ENCODE assay signal across 11 mouse cellular contexts in genomic region chr15:80709593-80709992, GRCm38 (mm10). TPM values are rescaled to one million over a fixed set of nuclear protein-coding genes. Genes with fewer than 3 reads are reported as not detected.
DNase-seq lines count a peak whose midpoint lies in the region; ATAC-seq and TF ChIP-seq lines count a peak whose summit lies in the region.
"Had no signal": no experiment of that assay in that cellular context is flagged by ENCODE, and none has a peak within 500 bp of the region (broad histone marks: within the 10 kb centered on the region; RNA-seq: fewer than 3 reads in every experiment).

No protein-coding gene starts in this region.

- H3K27me3 ChIP-seq in forebrain, embryonic 11.5 days (ENCODE audit: control insufficient read depth, insufficient read depth, low read length), result peaks cover 2% of the 10 kb centered on the region; the same call in 1 of the 2 replicates
- H3K27me3 ChIP-seq in forebrain, embryonic 12.5 days, result no peaks in the 10 kb centered on the region; the same call in 1 of the 2 replicates
- no peaks in the 10 kb centered on the region for H3K27me3 ChIP-seq in MEL (ENCODE audit: control insufficient read depth in 1 of 2, insufficient read depth in 2 of 2, low read length in 2 of 2)
- no peaks in the 10 kb centered on the region for H3K27me3 ChIP-seq in hindbrain, embryonic 16.5 days (replicated peaks; ENCODE audit: control insufficient read depth, insufficient read depth, low read length)
- H3K27me3 ChIP-seq: CH12.LX; embryonic facial prominence, embryonic 13.5 days; neural tube, embryonic 12.5 days had no signal

- H3K4me3 ChIP-seq in forebrain, embryonic 11.5 days (ENCODE audit: low read depth, low read length), result no peak overlapping the region
- no peak overlapping the region for H3K4me3 ChIP-seq in forebrain, embryonic 12.5 days (replicated peaks)
- H3K4me3 ChIP-seq in MEL (ENCODE audit: control insufficient read depth in 1 of 2, insufficient read depth in 1 of 2, low read depth in 2 of 2, low read length in 2 of 2), result no peak overlapping the region
- H3K4me3 ChIP-seq in hindbrain, embryonic 16.5 days (ENCODE audit: low read length), result no peak overlapping the region
- H3K4me3 ChIP-seq in lung, adult 2 months (replicated peaks; ENCODE audit: extremely low read depth, low read depth, low read length), result no peak overlapping the region
- H3K4me3 ChIP-seq: neural tube, embryonic 12.5 days had no signal

- no peak for TF ChIP-seq POLR2A in MEL (IDR thresholded peaks at IDR 0.05; ENCODE audit: control insufficient read depth in 1 of 2, insufficient read depth in 1 of 2, low read depth in 1 of 2, low read length in 2 of 2, poor library complexity in 1 of 2)
- TF ChIP-seq POLR2A in lung, adult 2 months (IDR thresholded peaks at IDR 0.05; ENCODE audit: borderline replicate concordance, extremely low read depth, low read depth, low read length), result no peak

- H3K9ac ChIP-seq in forebrain, embryonic 11.5 days (ENCODE audit: low read length), result no peak overlapping the region
- no peak overlapping the region for H3K9ac ChIP-seq in forebrain, embryonic 12.5 days
- peak overlapping the region; percentile 64; the same call in 1 of the 2 replicates for H3K9ac ChIP-seq in MEL (ENCODE audit: control insufficient read depth, low read depth, low read length, poor library complexity, severe bottlenecking)
- H3K9ac ChIP-seq in hindbrain, embryonic 16.5 days (ENCODE audit: low read depth, low read length), result no peak overlapping the region
- H3K9ac ChIP-seq: embryonic facial prominence, embryonic 13.5 days; neural tube, embryonic 12.5 days had no signal

- H3K4me1 ChIP-seq in forebrain, embryonic 11.5 days (replicated peaks; ENCODE audit: control insufficient read depth, insufficient read depth, low read length), result peaks cover 5% of the 10 kb centered on the region; the same call in 1 of the 2 replicates
- peaks cover 30% of the 10 kb centered on the region for H3K4me1 ChIP-seq in forebrain, embryonic 12.5 days
- peaks cover 0 to 9% of the 10 kb centered on the region in 2 experiments; a peak in 2 of 4 replicates for H3K4me1 ChIP-seq in MEL (ENCODE audit: control insufficient read depth in 1 of 2, insufficient read depth in 2 of 2, low read length in 2 of 2)
- H3K4me1 ChIP-seq in hindbrain, embryonic 16.5 days (ENCODE audit: control insufficient read depth, insufficient read depth, low read depth, low read length), result peaks cover 22% of the 10 kb centered on the region
- peaks cover 14% of the 10 kb centered on the region; the same call in 1 of the 2 replicates for H3K4me1 ChIP-seq in lung, adult 2 months (ENCODE audit: control insufficient read depth, insufficient read depth, low read length)

- no peak overlapping the region for H3K4me2 ChIP-seq in forebrain, embryonic 11.5 days (ENCODE audit: low read depth, low read length, severe bottlenecking)
- H3K4me2 ChIP-seq in forebrain, embryonic 12.5 days, result no peak overlapping the region
- peak overlapping the region; percentile 6; the same call in 1 of the 2 replicates for H3K4me2 ChIP-seq in hindbrain, embryonic 16.5 days (ENCODE audit: low read length)

- no peak overlapping the region for H3K27ac ChIP-seq in forebrain, embryonic 11.5 days (ENCODE audit: low read depth, low read length)
- no peak overlapping the region for H3K27ac ChIP-seq in forebrain, embryonic 12.5 days
- no peak overlapping the region for H3K27ac ChIP-seq in MEL (ENCODE audit: control insufficient read depth, low read depth, low read length)
- no peak overlapping the region for H3K27ac ChIP-seq in hindbrain, embryonic 16.5 days (ENCODE audit: low read depth, low read length)
- H3K27ac ChIP-seq: neural tube, embryonic 12.5 days had no signal

- 61% methylated on average over 6 of the region's 6 CpGs for WGBS in forebrain, embryonic 11.5 days
- 65% methylated on average over 6 of the region's 6 CpGs for WGBS in forebrain, embryonic 12.5 days
- WGBS in hindbrain, embryonic 16.5 days, result 35% methylated on average over 6 of the region's 6 CpGs
- 32% methylated on average over 6 of the region's 6 CpGs for WGBS in lung, adult 2 months

- H3K36me3 ChIP-seq in forebrain, embryonic 11.5 days (ENCODE audit: control insufficient read depth, insufficient read depth, low read length), result no peaks in the 10 kb centered on the region
- H3K36me3 ChIP-seq in forebrain, embryonic 12.5 days (replicated peaks), result no peaks in the 10 kb centered on the region
- peaks cover 0 to 8% of the 10 kb centered on the region in 2 experiments; a peak in 2 of 4 replicates for H3K36me3 ChIP-seq in MEL (ENCODE audit: control insufficient read depth in 1 of 2, insufficient read depth in 2 of 2, low read length in 2 of 2)
- H3K36me3 ChIP-seq in hindbrain, embryonic 16.5 days (ENCODE audit: control insufficient read depth, insufficient read depth, low read length), result no peaks in the 10 kb centered on the region
- H3K36me3 ChIP-seq: embryonic facial prominence, embryonic 13.5 days; neural tube, embryonic 12.5 days had no signal

- TF ChIP-seq RAD21 in MEL (IDR thresholded peaks at IDR 0.05; ENCODE audit: low read depth, low read length), result no peak

- peaks cover 2% of the 10 kb centered on the region; the same call in 1 of the 2 replicates for H3K79me2 ChIP-seq in MEL (ENCODE audit: control insufficient read depth, insufficient read depth, low read length, poor library complexity)

- no peak for ATAC-seq in forebrain, embryonic 11.5 days (replicated peaks; ENCODE audit: low FRiP score)
- no peak for ATAC-seq in forebrain, embryonic 12.5 days (ENCODE audit: low FRiP score)
- no peak for ATAC-seq in hindbrain, embryonic 16.5 days

- no peaks in the 10 kb centered on the region for H3K9me3 ChIP-seq in forebrain, embryonic 11.5 days (ENCODE audit: control insufficient read depth, low read length)
- no peaks in the 10 kb centered on the region for H3K9me3 ChIP-seq in forebrain, embryonic 12.5 days
- no peaks in the 10 kb centered on the region for H3K9me3 ChIP-seq in MEL (replicated peaks; ENCODE audit: insufficient read depth, low read length)
- no peaks in the 10 kb centered on the region for H3K9me3 ChIP-seq in hindbrain, embryonic 16.5 days (ENCODE audit: control insufficient read depth, low read length)
- H3K9me3 ChIP-seq: embryonic facial prominence, embryonic 13.5 days; neural tube, embryonic 12.5 days had no signal

- DNase-seq in forebrain, embryonic 11.5 days (ENCODE audit: low spot score), result peak; percentile 39
- DNase-seq in MEL (ENCODE audit: low read depth, low spot score), result peak; percentile 33
- peak; percentile 76 for DNase-seq in fat pad, adult 2 months (ENCODE audit: extremely low read depth, low read depth, low spot score)
- peak; percentile 30 for DNase-seq in lung, adult 2 months
- no peak for DNase-seq in thymus, postnatal 14 days
- DNase-seq in left cerebral cortex, postnatal 36 days (ENCODE audit: low spot score in 2 of 2), result no peak

- intact Hi-C loops in left cerebral cortex, postnatal 36 days (cut with DNase I), result loop anchor here (5.0 to 10.0 kb wide), 2 partner anchors 238 to 575 kb away; partner anchors contain the start of genes Adsl and Tab1

- no peak for TF ChIP-seq EP300 in MEL (IDR thresholded peaks at IDR 0.05; ENCODE audit: low read depth in 1 of 2, low read length in 2 of 2)

- no peak for TF ChIP-seq CTCF in MEL (IDR thresholded peaks at IDR 0.05 in 2 of 3, conservative IDR thresholded peaks at IDR 0.05 in 1 of 3; ENCODE audit: control insufficient read depth in 1 of 3, insufficient read depth in 1 of 3, low read depth in 2 of 3, low read length in 3 of 3, poor library complexity in 1 of 3, severe bottlenecking in 1 of 3)
- TF ChIP-seq CTCF in lung, adult 2 months (IDR thresholded peaks at IDR 0.05; ENCODE audit: insufficient read depth, low read length), result no peak

TF ChIP-seq in MEL, 35 proteins besides CTCF, POLR2A, EP300 and RAD21:
- TF ChIP-seq TCF12 (IDR thresholded peaks at IDR 0.05; ENCODE audit: low read depth, low read length) (no peak), MXI1 (IDR thresholded peaks at IDR 0.05; ENCODE audit: low read depth, low read length) (no peak), E2F4 (IDR thresholded peaks at IDR 0.05; ENCODE audit: borderline replicate concordance, low read depth, low read length) (no peak)

RNA-seq across cellular contexts. Expression of gene Tnrc6b, which starts 1.5 kb away (rescaled TPM):
- 20.8 and 23.3 TPM in 2 replicates for polyA plus RNA-seq in forebrain, embryonic 11.5 days (2014; fragmentation: Nextera tagmentation; extraction: Ambion mirVana)
- 54.3 and 62.5 TPM in 2 replicates for polyA plus RNA-seq in forebrain, embryonic 12.5 days (2016; fragmentation: Nextera tagmentation; extraction: Ambion mirVana)
- total RNA-seq in MEL (2012; rRNA removed), result 8.0 and 8.2 TPM in 2 replicates
- polyA plus RNA-seq in MEL (2012; ENCODE audit: insufficient read depth in 1 of 2, insufficient read length in 2 of 2, low read depth in 1 of 2, low replicate concordance in 2 of 2, missing spikeins in 1 of 2), result 10 to 100 TPM in 1 of 2 experiments, 1 to 10 TPM in 1; 7.8 to 13.9 TPM
- 26.8 and 32.9 TPM in 2 replicates for polyA plus RNA-seq in hindbrain, embryonic 16.5 days (2015; fragmentation: Nextera tagmentation; extraction: Ambion mirVana)
- 16.6 TPM in 2 replicates for polyA plus RNA-seq in lung, adult 2 months (2012; rRNA removed)
- total RNA-seq in left cerebral cortex, postnatal 36 days (2021), result 100 to 1,000 TPM; 107 to 142 TPM

RNA-seq across cellular contexts. Expression of gene Fam83f, which starts 37.9 kb away (rescaled TPM):
- 0.32 and 0.51 TPM in 2 replicates for polyA plus RNA-seq in forebrain, embryonic 11.5 days (2014; fragmentation: Nextera tagmentation; extraction: Ambion mirVana)
- 0.47 and 0.54 TPM in 2 replicates for polyA plus RNA-seq in forebrain, embryonic 12.5 days (2016; fragmentation: Nextera tagmentation; extraction: Ambion mirVana)
- not detected in 2 replicates for total RNA-seq in MEL (2012; rRNA removed)
- not detected for polyA plus RNA-seq in MEL (2012; ENCODE audit: insufficient read depth in 1 of 2, insufficient read length in 2 of 2, low read depth in 1 of 2, low replicate concordance in 2 of 2, missing spikeins in 1 of 2)
- 0.16 and 0.39 TPM in 2 replicates for polyA plus RNA-seq in hindbrain, embryonic 16.5 days (2015; fragmentation: Nextera tagmentation; extraction: Ambion mirVana)
- polyA plus RNA-seq in lung, adult 2 months (2012; rRNA removed), result 1.2 and 2.2 TPM in 2 replicates
- total RNA-seq in left cerebral cortex, postnatal 36 days (2021), result under 1 TPM; 0.39 TPM

Comparison
In these comparisons a context has a peak if more than half of its experiments do, and no peak if none do; other contexts are left out.
1. DNase-seq: peak in forebrain, embryonic 11.5 days (single experiment), MEL (single experiment), fat pad, adult 2 months (single experiment) and lung, adult 2 months (single experiment); none in thymus, postnatal 14 days (single experiment) and left cerebral cortex, postnatal 36 days (0 of 2).